Mouse (Mus musculus): Measurements from ENCODE around the gene 2700097O09Rik.
"Not testable (repeated sequence)": the region's sequence is repeated elsewhere in the genome, so short reads cannot be mapped to it uniquely, and the experiment has no call there.

The 2700097O09Rik gene

DNA sequence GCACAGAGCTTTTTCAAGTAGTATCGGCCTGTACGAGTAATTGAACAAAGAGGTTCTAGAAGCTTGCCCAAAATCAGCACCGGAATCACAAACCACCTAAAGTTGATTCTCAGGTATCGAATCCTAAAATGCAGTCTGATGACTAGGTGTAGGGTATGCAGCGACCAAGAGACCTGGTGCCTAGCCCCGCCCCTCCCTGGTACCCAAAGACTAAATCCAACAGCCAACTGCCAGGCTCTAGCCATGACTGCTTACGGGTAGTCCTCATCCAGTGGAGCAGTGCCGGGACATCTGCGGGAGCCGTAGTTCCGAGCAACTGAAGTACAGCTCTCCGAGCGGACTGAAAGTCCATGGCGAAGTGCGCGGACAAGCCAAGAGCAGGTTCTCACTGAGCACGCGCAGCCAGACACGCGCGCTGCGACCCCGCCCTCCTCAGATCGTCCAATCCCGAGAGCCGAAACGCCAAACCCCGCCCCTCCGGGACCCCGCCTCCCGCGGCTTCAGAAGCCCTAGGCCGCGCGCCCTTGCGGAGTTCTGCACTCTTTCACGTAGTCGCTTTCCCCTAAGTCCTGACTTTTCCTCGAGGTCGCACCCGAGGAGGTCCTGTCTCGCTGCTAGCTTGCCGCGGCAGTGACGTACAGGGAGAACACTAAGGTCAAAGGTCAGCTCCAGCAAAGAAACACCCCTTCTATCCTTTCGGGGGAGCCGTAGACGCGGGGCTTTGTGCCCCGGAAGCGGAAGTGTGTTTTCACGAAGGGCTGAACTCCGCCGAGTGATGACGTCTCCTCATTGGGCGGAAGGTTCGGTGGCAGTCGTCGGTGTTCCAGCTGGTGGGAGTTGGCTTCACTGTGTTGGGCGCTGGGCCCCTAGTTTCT lies at the start of gene 2700097O09Rik, which contains the start of gene Srp54a:
TSS of gene 2700097O09Rik (minus strand) at position 385 of the 875 bp plus-strand sequence.
TSS of gene Srp54a (plus strand) at position 537 of the 875 bp plus-strand sequence.
- peak; percentile 92 for DNase-seq (ENCODE audit: low read depth, low spot score)

DNA sequence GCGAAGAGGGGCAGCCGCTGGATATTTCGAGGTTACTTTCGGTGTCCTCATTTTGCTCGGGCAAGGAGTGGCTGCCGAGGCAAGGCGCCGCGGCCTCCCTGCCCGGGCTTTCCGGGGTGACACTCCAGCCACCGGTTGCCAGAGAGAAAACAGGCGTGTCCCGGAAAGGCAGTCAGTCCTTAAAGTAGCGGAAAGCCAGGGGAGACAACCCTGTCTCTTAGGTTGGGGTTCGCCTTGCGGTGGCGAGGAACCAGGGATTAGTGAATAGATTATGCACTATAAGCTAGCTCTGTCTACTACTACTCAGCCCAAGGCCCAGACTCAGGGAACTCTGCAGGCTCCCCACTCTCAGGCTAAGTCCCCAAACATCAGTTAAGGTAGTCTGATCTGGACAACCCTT lies 44.8 kb upstream of the 2700097O09Rik start:
- DNase-seq (ENCODE audit: low read depth, low spot score) = not testable (repeated sequence)

DNA sequence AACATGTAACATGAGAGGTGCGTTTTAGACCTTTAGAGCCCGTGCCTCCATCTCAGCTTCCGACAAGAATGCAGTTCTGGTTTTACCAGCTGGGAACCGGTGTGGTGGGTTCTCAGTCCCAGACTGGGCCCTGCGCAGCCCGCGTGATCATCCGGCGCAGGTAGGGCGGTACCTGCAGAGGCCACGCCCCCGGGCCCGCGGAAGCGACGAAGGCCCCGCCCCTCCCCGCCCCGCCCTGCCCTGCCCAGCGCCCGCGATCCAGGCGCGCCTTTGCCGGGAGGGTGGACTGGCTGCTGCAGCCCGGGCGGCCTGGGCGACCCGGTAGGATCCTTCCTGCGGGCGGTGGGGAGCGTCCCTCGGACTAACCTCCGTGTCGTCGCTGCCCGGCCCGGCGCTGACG lies 44.3 kb upstream of the 2700097O09Rik start, which contains the start of gene Fam177a:
TSS of gene Fam177a (plus strand) at position 228 of the 400 bp plus-strand sequence.
- DNase-seq (ENCODE audit: low read depth, low spot score) = not testable (repeated sequence)

DNA sequence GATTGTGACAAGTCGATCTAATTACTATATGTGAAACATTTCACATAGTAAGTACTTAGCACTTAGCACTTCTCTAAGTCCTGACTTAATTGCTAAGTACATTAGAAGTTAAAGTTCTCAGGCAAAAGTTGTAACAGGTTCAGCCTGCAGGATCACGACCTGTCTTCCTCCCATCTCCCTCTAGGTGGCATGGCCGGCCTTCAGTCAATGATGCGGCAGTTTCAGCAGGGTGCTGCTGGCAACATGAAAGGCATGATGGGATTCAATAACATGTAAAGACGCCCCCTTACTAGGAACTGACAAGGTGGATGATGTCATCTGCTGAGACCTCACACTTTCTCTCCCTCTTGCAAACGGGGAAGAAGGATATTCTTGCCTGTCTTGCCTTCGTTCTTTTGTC lies 32.7 kb upstream of the 2700097O09Rik start:
- not testable (repeated sequence) for DNase-seq (ENCODE audit: low read depth, low spot score)

DNA sequence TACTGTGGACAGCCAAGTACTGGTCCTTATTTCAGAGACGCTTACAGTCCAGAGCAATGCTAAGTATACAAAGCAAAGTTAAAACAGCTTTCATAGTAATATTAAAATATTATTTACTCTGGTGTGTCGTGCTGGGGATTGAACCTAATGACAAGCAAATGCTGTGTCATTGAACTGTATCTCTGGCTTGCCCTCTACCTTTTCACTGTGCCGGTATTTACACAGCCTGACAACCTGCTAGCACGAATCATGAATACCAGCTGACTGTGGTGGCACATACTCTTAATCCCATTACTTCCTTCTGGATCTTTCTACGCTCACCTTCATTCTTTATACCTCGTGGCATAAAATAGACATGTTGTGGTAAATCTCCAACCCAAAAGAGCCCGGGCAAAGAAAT lies 12.2 kb upstream of the 2700097O09Rik start:
- DNase-seq (ENCODE audit: low read depth, low spot score) = not testable (repeated sequence)

DNA sequence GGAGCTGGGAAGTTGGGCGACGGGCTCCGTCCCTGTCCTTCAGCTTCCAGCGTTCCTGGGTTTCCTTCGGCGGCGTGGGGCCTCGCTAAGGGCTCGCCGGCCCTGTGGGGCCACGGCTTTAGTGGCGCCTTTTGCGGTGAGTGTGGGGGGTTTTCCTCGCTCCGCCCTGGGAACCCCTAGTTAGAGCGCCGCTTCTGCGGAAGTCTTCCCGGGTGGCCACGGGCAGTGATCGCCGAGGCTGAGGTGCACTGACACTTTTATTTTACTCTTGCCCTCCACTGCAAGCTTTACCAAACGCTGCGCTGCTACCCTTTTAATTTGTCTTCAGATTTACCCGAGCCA lies 662 bp upstream of the 2700097O09Rik start:
- not testable (repeated sequence) for DNase-seq (ENCODE audit: low read depth, low spot score)

DNA sequence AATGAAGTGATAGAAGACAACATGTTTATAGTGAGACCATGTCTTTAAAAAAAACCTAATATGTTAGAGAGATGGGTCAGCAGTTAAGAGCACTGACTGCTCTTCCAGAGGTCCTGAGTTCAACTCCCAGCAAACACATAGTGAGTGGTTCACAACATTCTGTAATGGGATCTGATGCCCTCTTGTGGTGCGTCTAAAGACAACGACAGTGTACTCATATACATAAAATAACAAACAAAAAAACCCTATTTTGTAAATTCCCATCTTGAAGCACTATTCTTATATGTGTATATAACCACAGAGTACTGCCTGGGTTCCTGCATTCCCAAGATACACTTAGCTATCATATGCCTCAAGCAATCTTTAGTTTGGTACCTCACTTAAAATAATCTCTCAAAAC lies 1.2 kb downstream of the 2700097O09Rik start:
- not testable (repeated sequence) for DNase-seq (ENCODE audit: low read depth, low spot score)

DNA sequence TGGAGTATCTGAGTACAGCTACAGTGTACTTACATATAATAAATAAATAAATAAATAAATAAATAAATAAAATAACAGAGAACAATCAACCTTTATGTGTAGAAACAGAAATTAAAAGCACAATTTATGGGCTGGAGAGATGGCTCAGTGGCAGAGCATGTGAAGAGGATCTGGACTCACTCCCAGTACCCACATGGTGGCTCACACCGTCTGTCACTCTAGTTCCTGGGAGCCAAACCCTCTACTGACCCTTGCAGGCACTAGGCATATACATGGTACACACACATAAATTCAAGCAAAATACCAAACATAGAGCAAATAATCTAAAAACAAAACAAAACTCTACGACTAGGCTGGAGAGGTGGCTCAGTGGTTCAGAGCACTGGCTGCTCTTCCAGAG lies 4.6 kb downstream of the 2700097O09Rik start:
- no peak for DNase-seq (ENCODE audit: low read depth, low spot score)

DNA sequence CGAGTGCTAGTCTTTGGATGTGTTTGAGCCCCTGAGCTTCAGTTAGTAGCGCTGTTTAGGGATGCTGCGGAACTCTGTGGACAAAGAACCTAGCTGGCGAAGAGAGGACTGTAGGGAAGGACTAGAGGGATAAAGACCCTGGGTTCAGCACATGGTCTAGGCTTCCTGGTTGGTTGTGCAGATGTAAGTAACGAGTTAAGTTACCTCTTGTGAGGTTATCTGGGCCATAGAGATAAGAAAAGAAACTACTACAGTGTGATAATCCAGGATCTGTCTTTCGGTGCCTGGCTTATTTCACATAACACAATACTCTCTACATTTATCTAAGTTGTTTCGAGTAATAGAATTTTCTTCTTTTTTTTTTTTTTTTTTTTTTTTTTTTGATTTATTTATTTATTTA lies 6.2 kb downstream of the 2700097O09Rik start:
- no peak for DNase-seq (ENCODE audit: low read depth, low spot score)

DNA sequence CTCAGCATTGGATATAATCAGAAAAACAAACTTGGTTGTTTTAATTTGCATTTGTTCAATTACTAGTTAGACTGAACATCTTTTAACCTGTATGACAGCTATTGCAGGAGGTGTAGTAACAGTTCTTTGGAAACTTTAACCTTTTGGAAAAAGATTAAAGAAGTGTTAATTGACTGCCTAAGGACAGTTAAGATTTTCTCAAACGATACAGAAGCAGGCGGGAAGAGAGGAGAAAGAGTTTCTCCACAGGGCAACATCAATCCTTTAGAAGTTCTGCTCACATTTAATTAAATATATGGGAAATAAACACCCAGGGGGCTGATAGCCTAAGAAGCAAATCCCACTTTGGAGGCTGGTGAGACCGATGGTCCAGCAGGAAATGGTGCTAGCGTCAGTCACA lies 7.4 kb downstream of the 2700097O09Rik start:
- no peak for DNase-seq (ENCODE audit: low read depth, low spot score)

DNA sequence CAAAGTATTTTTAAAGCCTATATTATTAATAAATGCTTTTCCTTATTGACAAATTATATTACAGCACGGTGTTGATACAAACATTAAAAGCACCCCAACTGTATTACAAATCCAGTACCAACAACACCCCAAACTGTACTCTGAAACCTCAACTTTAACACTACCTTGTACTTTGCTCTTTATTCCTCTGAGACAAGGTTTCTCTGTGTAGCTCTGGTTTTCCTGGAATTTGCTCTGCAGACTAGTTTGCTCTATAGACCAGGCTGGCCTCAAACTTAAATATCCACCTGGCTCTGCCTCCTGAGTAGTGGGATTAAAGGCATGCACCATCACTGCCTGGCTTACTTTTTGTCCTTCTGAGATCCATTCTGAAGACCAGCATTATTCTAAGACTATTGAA lies 17.8 kb downstream of the 2700097O09Rik start:
- no peak for DNase-seq (ENCODE audit: low read depth, low spot score)

DNA sequence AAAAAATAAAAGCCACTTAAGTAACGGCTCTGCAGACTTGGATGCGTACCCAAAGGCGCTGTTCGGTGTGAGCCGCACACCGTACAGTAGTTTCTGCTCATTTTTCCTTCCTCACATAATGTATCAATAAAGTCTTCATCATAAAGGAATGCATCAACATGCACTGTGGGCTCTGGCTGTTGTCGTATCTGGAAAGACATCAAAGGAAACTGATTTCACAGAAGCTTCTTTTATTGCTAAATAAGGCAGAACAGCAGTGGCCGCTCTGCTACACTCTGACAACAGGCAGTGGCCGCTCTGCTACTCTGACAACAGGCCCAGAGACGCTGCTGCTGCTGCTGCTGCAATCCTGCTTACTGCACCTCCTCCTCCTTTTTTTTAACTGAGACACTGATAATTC lies 18.9 kb downstream of the 2700097O09Rik start:
- DNase-seq (ENCODE audit: low read depth, low spot score) = no peak

DNA sequence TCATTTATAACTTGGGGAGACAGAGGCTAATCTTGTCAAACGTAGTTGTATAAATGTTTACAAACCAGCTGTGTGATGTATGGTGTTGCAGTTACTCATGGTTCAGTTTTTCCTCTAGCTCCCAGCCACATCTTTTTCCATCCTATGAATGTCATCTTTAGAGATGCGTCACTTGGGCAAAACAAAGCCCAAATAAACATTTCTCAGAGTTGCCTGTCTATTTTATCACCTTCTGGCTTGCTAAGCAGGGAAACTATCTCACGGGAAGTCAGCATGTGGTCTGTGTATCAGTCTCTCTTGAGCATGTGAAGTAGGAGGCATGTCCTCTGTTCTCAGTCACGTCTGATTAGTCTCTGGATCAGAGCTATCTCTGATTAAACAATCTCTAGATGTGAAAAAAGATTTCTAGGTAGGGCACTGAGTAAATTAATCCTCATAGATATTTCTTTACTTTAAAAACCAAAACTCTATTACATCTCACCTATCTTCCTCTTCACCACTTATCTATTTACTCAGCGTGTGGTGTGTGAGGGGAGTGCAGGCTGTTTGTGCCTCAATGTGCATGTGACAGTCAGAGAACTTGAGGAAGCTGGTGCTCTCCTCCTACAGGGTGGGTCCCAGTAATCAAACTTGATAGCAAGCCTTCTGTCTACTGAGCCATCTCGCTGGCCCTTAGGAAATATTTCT lies 19.6 kb downstream of the 2700097O09Rik start:
- no peak for DNase-seq (ENCODE audit: low read depth, low spot score)

DNA sequence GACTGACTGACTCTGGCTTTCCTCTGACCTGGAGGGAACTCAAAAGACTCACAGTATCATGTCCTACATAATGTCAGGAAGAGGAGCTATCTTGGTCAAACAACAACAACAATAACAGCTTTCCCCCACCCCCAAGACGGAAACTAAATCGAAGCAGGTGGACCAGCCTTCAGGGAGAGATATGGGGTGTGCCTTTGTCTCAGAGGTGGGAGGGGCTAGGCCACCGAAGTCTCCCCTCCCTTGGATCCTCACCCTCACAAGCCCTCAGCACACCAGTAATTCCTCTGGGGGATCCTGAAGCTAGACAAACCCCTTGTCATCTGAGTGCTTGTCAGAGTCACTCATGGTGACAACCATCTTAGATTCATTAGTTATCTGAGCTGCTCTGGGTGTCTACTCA lies 20.1 kb downstream of the 2700097O09Rik start:
- DNase-seq (ENCODE audit: low read depth, low spot score) = no peak

DNA sequence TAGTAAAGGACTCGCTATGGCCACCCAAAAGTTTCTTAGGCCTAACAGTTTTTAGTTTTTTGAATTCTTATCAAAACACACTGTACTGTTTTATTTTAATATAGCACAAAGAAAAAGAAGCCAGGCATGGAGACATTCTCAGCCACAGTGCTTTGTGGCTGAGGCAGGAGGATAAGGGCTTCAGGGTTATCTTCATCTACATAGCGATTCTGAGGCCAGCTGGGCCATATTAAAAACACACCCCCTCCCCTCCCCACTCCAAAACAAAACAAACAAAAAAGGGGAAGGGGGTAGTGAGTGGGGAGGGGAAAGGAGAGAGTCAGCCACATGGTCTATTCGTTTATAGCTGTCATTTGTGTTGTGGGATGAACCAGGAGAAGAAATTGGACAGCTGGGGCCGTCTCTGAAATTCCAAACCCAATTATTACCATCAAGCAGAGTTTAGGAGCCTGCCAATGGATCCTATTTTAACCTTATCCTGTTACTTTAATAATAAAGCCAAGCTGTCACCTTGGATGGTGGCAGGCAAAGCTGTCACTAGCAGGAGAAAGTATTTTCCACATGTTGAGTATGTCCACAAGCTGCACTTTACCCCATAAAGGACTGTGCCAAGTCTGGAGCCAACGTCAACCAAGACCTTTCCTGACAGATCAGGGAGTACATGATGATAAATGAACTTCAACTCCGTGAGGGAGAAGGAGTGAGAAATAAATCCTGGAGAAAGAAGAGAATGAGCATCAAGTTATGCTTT lies 20.9 kb downstream of the 2700097O09Rik start:
- no peak for DNase-seq (ENCODE audit: low read depth, low spot score)

DNA sequence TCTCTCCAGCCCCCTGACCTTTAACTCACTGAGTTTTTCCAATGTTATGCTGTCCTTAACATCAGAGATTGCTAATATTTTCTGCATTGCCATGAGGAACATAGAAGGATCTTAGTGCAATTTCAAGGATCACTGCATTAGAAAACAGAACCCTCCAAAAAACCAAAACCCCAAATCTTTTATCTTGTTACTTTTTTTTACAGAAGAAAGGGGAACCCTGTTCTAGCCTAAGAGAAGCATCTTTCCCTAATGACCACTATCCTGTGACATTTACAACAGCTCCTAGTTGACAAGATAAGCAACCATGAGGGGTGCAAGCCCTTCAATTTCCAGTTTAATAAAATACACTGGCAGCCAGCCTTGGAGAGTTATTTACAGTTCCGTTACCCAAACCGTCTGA lies 23.2 kb downstream of the 2700097O09Rik start:
- no peak for DNase-seq (ENCODE audit: low read depth, low spot score)

DNA sequence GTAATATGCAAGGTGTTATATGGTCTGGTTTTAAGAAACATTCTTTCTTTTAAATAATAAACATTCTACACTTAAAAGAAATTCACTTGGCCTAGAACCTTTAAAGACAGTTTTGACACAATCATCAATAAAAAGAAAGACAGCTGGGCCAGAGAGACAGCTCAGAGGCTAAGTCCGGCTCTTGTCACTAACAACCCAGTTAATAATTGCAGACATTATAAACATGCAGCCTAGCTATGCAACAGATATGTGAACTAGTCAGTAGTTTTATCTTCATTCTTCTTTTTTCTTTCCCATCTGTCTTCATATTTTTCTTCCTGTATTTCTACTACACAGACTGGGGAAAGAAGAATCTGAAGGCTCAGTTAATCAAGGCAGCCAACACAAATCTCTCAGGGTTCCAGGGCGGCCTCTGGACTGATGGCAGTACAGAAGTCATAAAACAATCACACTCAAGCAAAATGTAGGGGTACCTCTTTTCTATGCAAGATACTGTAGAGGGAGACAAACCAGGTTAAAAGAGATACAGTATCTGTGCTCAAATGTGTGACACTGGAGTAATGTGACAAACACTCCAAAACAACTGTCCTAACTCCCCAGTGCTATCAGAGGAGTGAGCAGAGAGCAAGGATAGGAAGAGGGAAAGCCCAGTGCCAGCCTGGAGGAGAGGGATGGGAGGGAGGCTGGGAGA lies 25.2 kb downstream of the 2700097O09Rik start:
- no peak for DNase-seq (ENCODE audit: low read depth, low spot score)

DNA sequence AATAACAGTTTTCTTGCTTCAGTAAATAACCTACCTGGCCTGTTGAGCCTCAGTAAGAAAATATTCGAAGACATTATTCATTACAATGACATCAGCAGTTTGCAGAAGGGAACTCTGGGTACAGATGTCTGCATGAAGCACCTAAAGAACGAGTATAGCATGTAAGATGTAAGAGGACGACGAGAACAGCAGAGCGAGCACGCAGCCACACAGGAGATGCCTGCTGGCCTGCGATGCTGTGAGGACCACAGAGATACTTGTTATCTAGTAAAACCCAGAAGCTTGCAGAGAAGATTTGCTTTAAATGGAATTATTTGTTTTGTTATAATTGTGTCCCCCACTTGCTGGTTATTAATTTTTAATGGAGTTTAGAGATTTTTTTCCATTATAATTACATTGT lies 26.6 kb downstream of the 2700097O09Rik start:
- no peak for DNase-seq (ENCODE audit: low read depth, low spot score)

DNA sequence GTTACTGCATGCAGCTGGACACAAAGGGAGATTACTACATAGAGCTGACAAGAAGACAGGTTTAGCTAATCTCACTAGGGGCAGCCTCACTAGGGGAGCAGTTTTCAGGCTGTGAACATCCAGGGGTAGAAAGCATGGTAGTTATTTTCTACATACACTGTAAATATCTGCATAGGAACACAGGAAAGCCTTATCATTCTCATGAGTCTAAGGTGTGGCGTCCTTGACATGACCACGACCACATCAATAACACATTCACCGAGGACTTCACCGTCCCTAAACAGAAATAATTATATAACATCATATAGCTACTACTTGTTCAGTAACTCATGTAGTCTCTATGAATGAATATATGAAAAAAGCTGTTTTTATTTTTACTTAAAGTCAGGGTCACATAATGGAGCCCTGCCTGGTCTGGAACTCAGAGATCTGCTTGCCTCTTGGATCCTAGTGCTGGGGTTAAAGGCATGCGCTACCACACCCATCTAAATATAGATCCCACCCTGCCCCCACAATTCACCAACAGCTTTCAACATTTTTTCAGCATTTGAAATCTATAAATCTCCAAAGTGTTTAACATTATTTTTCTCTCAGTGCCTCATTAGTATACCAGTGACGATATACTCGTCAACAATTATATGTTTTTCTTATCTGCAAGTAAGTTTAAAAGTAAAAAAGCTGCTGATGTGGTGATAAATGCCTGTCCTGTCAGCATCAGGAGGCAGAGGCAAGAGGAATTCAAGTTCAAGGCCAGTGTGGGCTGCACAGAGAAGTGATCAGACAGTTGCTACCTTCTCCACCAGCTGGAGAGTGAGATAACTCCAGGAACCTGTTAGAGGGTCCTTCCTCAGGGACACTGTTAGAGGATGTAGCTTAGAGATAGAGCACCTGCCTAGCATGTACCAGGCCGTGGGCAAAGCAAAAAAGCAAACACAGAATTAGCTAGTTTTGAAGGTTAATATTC lies 28.4 kb downstream of the 2700097O09Rik start:
- DNase-seq (ENCODE audit: low read depth, low spot score) = no peak

DNA sequence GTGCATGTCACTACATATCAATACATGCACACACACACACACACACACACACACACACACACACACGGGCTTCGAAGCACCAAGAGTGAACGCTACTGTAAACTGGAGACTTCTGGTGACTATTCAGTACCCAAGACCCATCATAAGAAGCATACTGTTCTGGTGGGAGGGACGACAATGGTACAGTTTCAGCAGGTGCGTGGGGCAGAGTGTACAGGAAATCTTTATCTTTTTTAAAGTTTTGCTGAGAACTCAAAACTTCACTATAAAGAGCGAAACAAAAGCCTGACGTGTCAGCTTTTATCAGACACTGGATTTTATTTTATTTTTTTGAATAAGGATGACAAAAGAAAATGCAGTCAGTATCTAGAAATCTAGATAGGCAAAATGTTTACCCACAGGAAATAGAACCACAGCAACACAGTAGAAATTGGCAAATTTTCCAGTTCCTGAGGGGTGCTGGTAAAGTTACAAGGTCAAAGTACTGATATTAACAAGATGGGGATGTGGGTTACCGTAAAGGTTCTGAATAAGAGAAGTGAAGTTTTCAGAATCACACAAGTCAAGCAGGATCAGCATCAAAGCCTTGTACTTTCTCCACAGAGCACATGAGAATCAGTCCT lies 30.1 kb downstream of the 2700097O09Rik start:
- no peak for DNase-seq (ENCODE audit: low read depth, low spot score)
